Mouse (Mus musculus): ENCODE measurements at regions not wholly inside any gene's neighbourhood (a gene's known extent, or its start where the extent isn't known, plus 50 kb on each side); places are given as distances from the start of the nearest gene placed in this dataset.

DNA sequence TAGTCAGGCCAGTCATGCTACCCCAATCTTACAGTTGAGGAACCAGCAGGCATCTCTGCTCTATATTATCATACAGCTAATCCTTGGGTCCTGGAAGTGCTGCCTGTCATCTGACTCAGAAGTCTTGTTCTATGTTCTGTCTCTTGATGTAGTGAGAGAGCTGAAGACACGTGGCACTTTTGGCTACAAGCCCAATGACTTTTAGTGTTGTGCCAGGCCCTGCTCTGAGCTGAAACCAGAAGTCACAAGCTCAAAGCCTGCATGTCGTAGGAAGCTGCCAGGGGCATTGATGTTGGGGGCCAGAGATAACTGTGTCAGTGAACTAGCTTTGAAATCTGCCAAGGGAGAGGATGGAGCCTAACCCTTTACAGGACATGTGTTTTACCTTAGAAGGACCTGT lies 904.8 kb upstream of the Lrrc6 start:
- 50% methylated on average over 2 of the region's 2 CpGs for WGBS
- Histone ChIP-seq H3K4me3 (ENCODE audit: insufficient read depth, low read depth, low read length) (no peak overlapping the region), H3K27ac (ENCODE audit: insufficient read depth, low read depth, low read length) (no peak overlapping the region), H3K4me1 (ENCODE audit: control insufficient read depth, insufficient read depth, low read length) (no peaks in the 10 kb centered on the region)
- TF ChIP-seq CTCF (IDR thresholded peaks at IDR 0.05; ENCODE audit: insufficient read depth, low read depth, low read length) (no peak), POLR2A (IDR thresholded peaks at IDR 0.05; ENCODE audit: insufficient read depth, low read depth, low read length) (no peak)

GRCm38 (mm10) chr15:67405011-67405410 lies 904.3 kb upstream of the Lrrc6 start:
- Histone ChIP-seq H3K4me1 (ENCODE audit: control insufficient read depth, insufficient read depth, low read length) (no peaks in the 10 kb centered on the region), H3K27ac (ENCODE audit: insufficient read depth, low read depth, low read length) (no peak overlapping the region), H3K4me3 (ENCODE audit: insufficient read depth, low read depth, low read length) (no peak overlapping the region)
- TF ChIP-seq POLR2A (IDR thresholded peaks at IDR 0.05; ENCODE audit: insufficient read depth, low read depth, low read length) (no peak), CTCF (IDR thresholded peaks at IDR 0.05; ENCODE audit: insufficient read depth, low read depth, low read length) (no peak)
- WGBS, result 74% methylated on average over 2 of the region's 2 CpGs

GRCm38 (mm10) chr15:67402310-67402709 lies 901.6 kb upstream of the Lrrc6 start:
- Histone ChIP-seq H3K27ac (ENCODE audit: insufficient read depth, low read depth, low read length) (no peak overlapping the region), H3K4me1 (ENCODE audit: control insufficient read depth, insufficient read depth, low read length) (no peaks in the 10 kb centered on the region), H3K4me3 (ENCODE audit: insufficient read depth, low read depth, low read length) (no peak overlapping the region)
- TF ChIP-seq POLR2A (IDR thresholded peaks at IDR 0.05; ENCODE audit: insufficient read depth, low read depth, low read length) (no peak), CTCF (IDR thresholded peaks at IDR 0.05; ENCODE audit: insufficient read depth, low read depth, low read length) (no peak)

- Histone ChIP-seq H3K4me1 (ENCODE audit: control insufficient read depth, insufficient read depth, low read length) (no peaks in the 10 kb centered on the region), H3K4me3 (ENCODE audit: insufficient read depth, low read depth, low read length) (no peak overlapping the region), H3K27ac (ENCODE audit: insufficient read depth, low read depth, low read length) (no peak overlapping the region)
- TF ChIP-seq POLR2A (IDR thresholded peaks at IDR 0.05; ENCODE audit: insufficient read depth, low read depth, low read length) (no peak), CTCF (IDR thresholded peaks at IDR 0.05; ENCODE audit: insufficient read depth, low read depth, low read length) (no peak)
- 89% methylated on average over 5 of the region's 5 CpGs for WGBS
Measured at GRCm38 (mm10) chr15:67397269-67397668, 896.6 kb upstream of the Lrrc6 start.

- 96% methylated on average over 1 of the region's 1 CpGs for WGBS
- TF ChIP-seq CTCF (IDR thresholded peaks at IDR 0.05; ENCODE audit: insufficient read depth, low read depth, low read length), result no peak
- TF ChIP-seq POLR2A (IDR thresholded peaks at IDR 0.05; ENCODE audit: insufficient read depth, low read depth, low read length), result no peak
Measured at GRCm38 (mm10) chr15:67395114-67395513, 894.4 kb upstream of the Lrrc6 start.

GRCm38 (mm10) chr15:67391918-67392317 lies 891.2 kb upstream of the Lrrc6 start:
- H3K4me3 ChIP-seq (ENCODE audit: insufficient read depth, low read depth, low read length), result no peak overlapping the region
- 94% methylated on average over 5 of the region's 5 CpGs for WGBS

More at GRCm38 (mm10) chr15:67395114-67395513, 894.4 kb upstream of the Lrrc6 start:
- no peak overlapping the region for H3K27ac ChIP-seq (ENCODE audit: insufficient read depth, low read depth, low read length)
- no peak overlapping the region for H3K4me3 ChIP-seq (ENCODE audit: insufficient read depth, low read depth, low read length)
- H3K4me1 ChIP-seq (ENCODE audit: control insufficient read depth, insufficient read depth, low read length), result no peaks in the 10 kb centered on the region

GRCm38 (mm10) chr15:67388514-67388913 lies 887.8 kb upstream of the Lrrc6 start:
- TF ChIP-seq CTCF (IDR thresholded peaks at IDR 0.05; ENCODE audit: insufficient read depth, low read depth, low read length) (no peak), POLR2A (IDR thresholded peaks at IDR 0.05; ENCODE audit: insufficient read depth, low read depth, low read length) (no peak)
- 76% methylated on average over 8 of the region's 8 CpGs for WGBS
- Histone ChIP-seq H3K4me1 (ENCODE audit: control insufficient read depth, insufficient read depth, low read length) (no peaks in the 10 kb centered on the region), H3K27ac (ENCODE audit: insufficient read depth, low read depth, low read length) (no peak overlapping the region), H3K4me3 (ENCODE audit: insufficient read depth, low read depth, low read length) (no peak overlapping the region)

More at GRCm38 (mm10) chr15:67391918-67392317, 891.2 kb upstream of the Lrrc6 start:
- TF ChIP-seq CTCF (IDR thresholded peaks at IDR 0.05; ENCODE audit: insufficient read depth, low read depth, low read length) (no peak), POLR2A (IDR thresholded peaks at IDR 0.05; ENCODE audit: insufficient read depth, low read depth, low read length) (no peak)
- H3K27ac ChIP-seq (ENCODE audit: insufficient read depth, low read depth, low read length), result no peak overlapping the region
- H3K4me1 ChIP-seq (ENCODE audit: control insufficient read depth, insufficient read depth, low read length), result no peaks in the 10 kb centered on the region

DNA sequence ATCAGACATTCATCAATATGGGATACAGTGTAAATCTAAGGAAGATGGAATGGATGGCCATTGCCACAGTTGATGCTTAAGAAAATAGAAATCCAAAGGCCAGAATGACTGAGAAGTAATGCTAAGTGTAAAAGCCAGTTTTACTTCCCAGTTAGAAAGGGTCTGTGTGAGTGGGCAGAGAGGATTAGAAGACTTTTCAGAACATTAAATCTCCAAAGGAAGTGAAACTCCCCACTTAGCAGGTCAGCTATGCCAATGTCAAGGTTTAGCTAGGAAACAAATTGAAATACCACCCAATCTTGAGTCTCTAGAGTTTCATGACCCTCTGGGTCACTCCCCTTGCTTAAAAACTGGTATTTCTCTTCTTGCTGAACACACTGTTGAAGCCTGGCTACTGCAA lies 886.2 kb upstream of the Lrrc6 start:
- no peak for TF ChIP-seq CTCF (IDR thresholded peaks at IDR 0.05; ENCODE audit: insufficient read depth, low read depth, low read length)
- no peak for TF ChIP-seq POLR2A (IDR thresholded peaks at IDR 0.05; ENCODE audit: insufficient read depth, low read depth, low read length)
- H3K4me1 ChIP-seq (ENCODE audit: control insufficient read depth, insufficient read depth, low read length), result no peaks in the 10 kb centered on the region
- no peak overlapping the region for H3K27ac ChIP-seq (ENCODE audit: insufficient read depth, low read depth, low read length)
- no peak overlapping the region for H3K4me3 ChIP-seq (ENCODE audit: insufficient read depth, low read depth, low read length)

DNA sequence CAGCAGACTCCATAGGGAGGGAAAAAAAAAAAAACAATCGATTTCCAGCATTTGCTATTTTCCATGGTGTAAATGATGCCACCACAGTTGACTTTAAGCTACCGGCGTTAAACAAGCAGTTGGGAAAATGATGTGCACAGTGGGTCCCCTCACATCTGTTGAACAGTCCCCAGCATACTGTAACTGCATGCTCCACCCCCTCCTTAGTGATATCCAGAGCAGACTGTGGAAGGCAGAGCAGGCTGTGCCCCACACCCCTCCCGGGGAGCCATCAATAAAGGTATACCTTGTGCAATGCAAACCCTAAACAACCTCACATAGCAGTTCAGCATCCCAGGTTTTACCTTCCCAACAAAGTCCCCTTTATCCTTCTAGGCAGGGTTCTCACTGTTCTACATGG lies 872.9 kb upstream of the Lrrc6 start:
- TF ChIP-seq CTCF (IDR thresholded peaks at IDR 0.05; ENCODE audit: insufficient read depth, low read depth, low read length) (no peak), POLR2A (IDR thresholded peaks at IDR 0.05; ENCODE audit: insufficient read depth, low read depth, low read length) (no peak)
- Histone ChIP-seq H3K4me1 (ENCODE audit: control insufficient read depth, insufficient read depth, low read length) (no peaks in the 10 kb centered on the region), H3K4me3 (ENCODE audit: insufficient read depth, low read depth, low read length) (no peak overlapping the region), H3K27ac (ENCODE audit: insufficient read depth, low read depth, low read length) (no peak overlapping the region)
- 69% methylated on average over 4 of the region's 4 CpGs for WGBS

GRCm38 (mm10) chr15:67373030-67373429 lies 872.3 kb upstream of the Lrrc6 start:
- Histone ChIP-seq H3K27ac (ENCODE audit: insufficient read depth, low read depth, low read length) (no peak overlapping the region), H3K4me1 (ENCODE audit: control insufficient read depth, insufficient read depth, low read length) (no peaks in the 10 kb centered on the region), H3K4me3 (ENCODE audit: insufficient read depth, low read depth, low read length) (no peak overlapping the region)
- no peak for TF ChIP-seq POLR2A (IDR thresholded peaks at IDR 0.05; ENCODE audit: insufficient read depth, low read depth, low read length)
- TF ChIP-seq CTCF (IDR thresholded peaks at IDR 0.05; ENCODE audit: insufficient read depth, low read depth, low read length), result no peak
- WGBS, result 84% methylated on average over 8 of the region's 8 CpGs
